Mouse (Mus musculus) MEL (cell line): ENCODE results near the gene Unc119.

Experiments
- CTCF ChIP-seq, 3 experiments: IDR thresholded peaks in 2 of 3; conservative IDR thresholded peaks in 1 of 3; 2 replicates each; pipeline ENCODE4 v1.5.1; 2011 to 2012; ENCODE audit warnings: low read length in 3 of 3, low read depth in 2 of 3, mild to moderate bottlenecking in 2 of 3, improper control_type of control experiment in 1 of 3, inconsistent platforms in 1 of 3, mixed read lengths in 1 of 3, moderate library complexity in 1 of 3; ENCODE audit not compliant: control insufficient read depth in 1 of 3, insufficient read depth in 1 of 3, poor library complexity in 1 of 3, severe bottlenecking in 1 of 3
- MXI1 ChIP-seq: IDR thresholded peaks from 2 replicates; pipeline ENCODE4 v1.6.1; 2011; ENCODE audit warnings: mild to moderate bottlenecking, low read depth, low read length, improper control_type of control experiment

- TF ChIP-seq MXI1 (no peak), CTCF (IDR thresholded peaks at IDR 0.05 in 2 of 3, conservative IDR thresholded peaks at IDR 0.05 in 1 of 3; ENCODE audit: control insufficient read depth in 1 of 3, insufficient read depth in 1 of 3, low read depth in 2 of 3, low read length in 3 of 3, poor library complexity in 1 of 3, severe bottlenecking in 1 of 3) (no peak)
Measured at GRCm38 (mm10) chr11:78370389-78370788, 27.1 kb downstream of the Unc119 start.
